Mouse (Mus musculus): Measurements from ENCODE around the gene Pon2.

Gene Pon2

GRCm38 (mm10) chr6:5292841-5293240, 5.4 kb downstream of the Pon2 start:
- DNase-seq (ENCODE audit: low spot score in 2 of 2) = no peak

- no peak for DNase-seq (ENCODE audit: low spot score in 2 of 2)
Measured at GRCm38 (mm10) chr6:5291450-5291849, 6.8 kb downstream of the Pon2 start.

GRCm38 (mm10) chr6:5287919-5288318, 10.3 kb downstream of the Pon2 start:
- DNase-seq (ENCODE audit: low spot score in 2 of 2) = no peak

- DNase-seq (ENCODE audit: low spot score in 2 of 2) = no peak
Measured at GRCm38 (mm10) chr6:5287392-5287791, 10.9 kb downstream of the Pon2 start.

- DNase-seq (ENCODE audit: low spot score in 2 of 2) = no peak
Measured at GRCm38 (mm10) chr6:5282418-5282817, 15.8 kb downstream of the Pon2 start.

- no peak for DNase-seq (ENCODE audit: low spot score in 2 of 2)
Measured at GRCm38 (mm10) chr6:5280576-5281305, 17.5 kb downstream of the Pon2 start.

GRCm38 (mm10) chr6:5277972-5278371, 20.3 kb downstream of the Pon2 start:
- DNase-seq (ENCODE audit: low spot score in 2 of 2) = no peak

- DNase-seq (ENCODE audit: low spot score in 2 of 2) = no peak
Measured at GRCm38 (mm10) chr6:5269641-5270040, 28.6 kb downstream of the Pon2 start.

GRCm38 (mm10) chr6:5264793-5265192, 33.5 kb downstream of the Pon2 start:
- no peak for DNase-seq (ENCODE audit: low spot score in 2 of 2)

- DNase-seq (ENCODE audit: low spot score in 2 of 2) = no peak
Measured at GRCm38 (mm10) chr6:5263250-5263999, 34.8 kb downstream of the Pon2 start.

- DNase-seq (ENCODE audit: low spot score in 2 of 2) = no peak
Measured at GRCm38 (mm10) chr6:5262322-5263249, 35.7 kb downstream of the Pon2 start.

GRCm38 (mm10) chr6:5255722-5256451, 42.4 kb downstream of the Pon2 start, which contains the start of gene Pon3:
TSS of gene Pon3 (minus strand) at chr6:5256286.
- peak in 1 of 2 experiments; percentile 3 for DNase-seq (ENCODE audit: low spot score in 2 of 2)

- no peak for DNase-seq (ENCODE audit: low spot score in 2 of 2)
Measured at GRCm38 (mm10) chr6:5255291-5255690, 43.0 kb downstream of the Pon2 start.

- DNase-seq (ENCODE audit: low spot score in 2 of 2) = no peak
Measured at GRCm38 (mm10) chr6:5254869-5255268, 43.4 kb downstream of the Pon2 start.

- no peak for DNase-seq (ENCODE audit: low spot score in 2 of 2)
Measured at GRCm38 (mm10) chr6:5245926-5246325, 52.3 kb downstream of the Pon2 start.

GRCm38 (mm10) chr6:5238799-5239198, 59.5 kb downstream of the Pon2 start:
- no peak for DNase-seq (ENCODE audit: low spot score in 2 of 2)

- DNase-seq (ENCODE audit: low spot score in 2 of 2) = no peak
Measured at GRCm38 (mm10) chr6:5237510-5237909, 60.7 kb downstream of the Pon2 start.

- no peak for DNase-seq (ENCODE audit: low spot score in 2 of 2)
Measured at GRCm38 (mm10) chr6:5236843-5237371, 61.3 kb downstream of the Pon2 start.

GRCm38 (mm10) chr6:5234563-5234962, 63.7 kb downstream of the Pon2 start:
- DNase-seq (ENCODE audit: low spot score in 2 of 2) = no peak

- DNase-seq (ENCODE audit: low spot score in 2 of 2) = no peak
Measured at GRCm38 (mm10) chr6:5233812-5234211, 64.4 kb downstream of the Pon2 start.

GRCm38 (mm10) chr6:5232022-5232421, 66.2 kb downstream of the Pon2 start:
- DNase-seq (ENCODE audit: low spot score in 2 of 2) = no peak

All from frontal cortex, postnatal 36 days (tissue).